Comparison of ENCODE assay signal across 9 mouse cellular contexts in genomic region chr4:59239312-59239728, GRCm38 (mm10). TPM values are rescaled to one million over a fixed set of nuclear protein-coding genes. Genes with fewer than 3 reads are reported as not detected.
DNase-seq lines count a peak whose midpoint lies in the region; ATAC-seq lines count a peak whose summit lies in the region.
"Had no signal": no experiment of that assay in that cellular context is flagged by ENCODE, and none has a peak within 500 bp of the region (broad histone marks: within the 10 kb centered on the region; RNA-seq: fewer than 3 reads in every experiment).

No protein-coding gene starts in this region.

- no peak overlapping the region for H3K4me2 ChIP-seq in liver, embryonic 16.5 days (ENCODE audit: low read depth, low read length)
- no peak overlapping the region for H3K4me2 ChIP-seq in forebrain, embryonic 16.5 days (ENCODE audit: low read length)

- H3K4me3 ChIP-seq in liver, embryonic 16.5 days (ENCODE audit: low read depth, low read length) = no peak overlapping the region
- H3K4me3 ChIP-seq in forebrain, embryonic 16.5 days (replicated peaks; ENCODE audit: low read length) = no peak overlapping the region

- no peak overlapping the region for H3K9ac ChIP-seq in liver, embryonic 16.5 days (ENCODE audit: low read depth, low read length)
- H3K9ac ChIP-seq in forebrain, embryonic 16.5 days (replicated peaks; ENCODE audit: low read depth, low read length) = no peak overlapping the region

- peak; percentile 35 for DNase-seq in adrenal gland, postnatal 14 days
- DNase-seq in adrenal gland, adult 8-10 months = no peak
- DNase-seq in Muller cell, postnatal 12 days (ENCODE audit: inconsistent ontology term) = peak; percentile 83
- peak; percentile 77 for DNase-seq in heart, adult 8-10 months (ENCODE audit: low spot score)
- DNase-seq in frontal cortex, postnatal 14 days (ENCODE audit: low spot score in 2 of 2) = no peak

- H3K27me3 ChIP-seq in liver, embryonic 16.5 days (ENCODE audit: control insufficient read depth, insufficient read depth, low read depth, low read length) = no peaks in the 10 kb centered on the region
- no peaks in the 10 kb centered on the region for H3K27me3 ChIP-seq in forebrain, embryonic 16.5 days (replicated peaks; ENCODE audit: control insufficient read depth, insufficient read depth, low read length)

- ATAC-seq in liver, embryonic 16.5 days (ENCODE audit: low read depth) = no peak
- ATAC-seq in forebrain, embryonic 16.5 days = no peak
- no peak for ATAC-seq in cerebellum, adult (ENCODE audit: insufficient number of reproducible peaks, low FRiP score, low TSS enrichment)
- ATAC-seq: CD4-positive, CD25-positive, alpha-beta regulatory T cell, adult 4 months had no signal

- H3K36me3 ChIP-seq in liver, embryonic 16.5 days (ENCODE audit: control insufficient read depth, insufficient read depth) = no peaks in the 10 kb centered on the region
- H3K36me3 ChIP-seq in forebrain, embryonic 16.5 days (ENCODE audit: control insufficient read depth, insufficient read depth) = no peaks in the 10 kb centered on the region

- 38% methylated on average over 9 of the region's 9 CpGs for WGBS in liver, embryonic 16.5 days (ENCODE audit: insufficient replicate concordance)
- WGBS in forebrain, embryonic 16.5 days = 51% methylated on average over 9 of the region's 9 CpGs

- peaks cover 34% of the 10 kb centered on the region for H3K4me1 ChIP-seq in liver, embryonic 16.5 days (ENCODE audit: control insufficient read depth, low read depth, low read length)
- no peaks in the 10 kb centered on the region for H3K4me1 ChIP-seq in forebrain, embryonic 16.5 days (replicated peaks; ENCODE audit: control insufficient read depth, insufficient read depth, low read length)

- peak overlapping the region; percentile 18; the same call in 1 of the 2 replicates for H3K27ac ChIP-seq in liver, embryonic 16.5 days (ENCODE audit: low read length)
- no peak overlapping the region for H3K27ac ChIP-seq in forebrain, embryonic 16.5 days (ENCODE audit: low read length)

- no peaks in the 10 kb centered on the region for H3K9me3 ChIP-seq in liver, embryonic 16.5 days (replicated peaks; ENCODE audit: control insufficient read depth, low read length)
- H3K9me3 ChIP-seq in forebrain, embryonic 16.5 days (ENCODE audit: control insufficient read depth, low read length) = no peaks in the 10 kb centered on the region

RNA-seq across cellular contexts. Expression of gene Ugcg, which starts 50.3 kb away (rescaled TPM):
- 36.9 and 46.0 TPM in 2 replicates for total RNA-seq in adrenal gland, postnatal 14 days (2021)
- 10 to 100 TPM; 34.6 to 58.9 (median 48.2) TPM for total RNA-seq in adrenal gland, adult 8-10 months (2022)
- 10 to 100 TPM; 11.7 to 14.2 (median 13.5) TPM for total RNA-seq in heart, adult 8-10 months (2022)
- 4.6 and 4.8 TPM in 2 replicates for polyA plus RNA-seq in liver, embryonic 16.5 days (2015; fragmentation: Nextera tagmentation; extraction: Ambion mirVana)
- 17.9 and 18.3 TPM in 2 replicates for polyA plus RNA-seq in forebrain, embryonic 16.5 days (2015; fragmentation: Nextera tagmentation; extraction: Ambion mirVana)

Comparison
In these comparisons a context has a peak if more than half of its experiments do, and no peak if none do; other contexts are left out.
1. DNase-seq: peak in adrenal gland, postnatal 14 days (single experiment), Muller cell, postnatal 12 days (single experiment) and heart, adult 8-10 months (single experiment); none in adrenal gland, adult 8-10 months (single experiment) and frontal cortex, postnatal 14 days (0 of 2).